Mouse (Mus musculus) duodenum, adult 2 months (tissue): ENCODE data around the gene Gm21858. TPM values are rescaled to one million over a fixed set of nuclear protein-coding genes. Genes with fewer than 3 reads are reported as not detected.

ENCODE experiments used
- polyA plus RNA-seq: library from polyadenylated mRNA; depleted of rRNA; stranded (reverse); fragments of >200 nt; gene quantifications from 2 replicates; pipeline ENCODE4 v1.2.3, GENCODE M21; 2012; ENCODE audit warnings: low replicate concordance; rRNA removed

Gm21858 gene
- polyA plus RNA-seq = not detected in 2 replicates

GRCm38 (mm10) chrY:55731456-55731855 lies at the start of gene Gm21858:
Gm21858 (plus strand) TSS chrY:55731756.

